Mouse (Mus musculus) erythroblast, embryonic 14.5 days (primary cell): ENCODE measurements around the gene Arap1.

Source experiments
- GATA1 ChIP-seq: IDR thresholded peaks from 2 replicates; pipeline ENCODE4 v1.6.1; 2012; ENCODE audit warnings: low read length, inconsistent platforms, mixed read lengths
- TAL1 ChIP-seq: IDR thresholded peaks from 3 replicates; pipeline ENCODE4 v1.6.1; 2012; ENCODE audit warnings: low read length, inconsistent platforms, mixed read lengths

GRCm38 (mm10) chr7:101313033-101313432 is 34.8 kb upstream of the Arap1 start:
- TF ChIP-seq TAL1 (no peak), GATA1 (no peak)
